Mouse (Mus musculus): Measurements from ENCODE around the gene Mon1a. TPM values are rescaled to one million over a fixed set of nuclear protein-coding genes. Genes with fewer than 3 reads are reported as not detected.

The Mon1a gene
- polyA plus RNA-seq, 1 experiment = 34.9 TPM

DNA sequence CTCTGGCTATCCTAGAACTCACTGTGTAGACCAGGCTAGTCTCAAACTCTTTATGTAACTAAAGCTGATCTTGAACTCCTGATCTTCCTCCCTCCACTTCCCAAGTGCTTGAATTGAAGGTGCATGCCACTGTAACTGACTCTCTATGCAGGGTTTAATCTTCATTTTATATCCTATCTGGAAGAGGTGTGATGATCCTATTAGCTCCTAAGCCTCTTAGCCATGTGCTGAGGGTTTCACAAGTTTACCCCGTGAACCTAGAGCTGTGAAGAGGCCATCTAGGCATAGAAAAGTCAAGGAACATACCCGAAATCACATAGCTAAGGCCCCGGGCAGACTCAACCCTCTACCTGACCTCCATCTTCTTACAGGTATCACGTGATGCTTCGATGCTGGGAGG lies 31.5 kb downstream of the Mon1a start:
- Histone ChIP-seq H3K4me1 (ENCODE audit: control insufficient read depth, insufficient read depth, low read length) (no peaks in the 10 kb centered on the region), H3K27ac (ENCODE audit: insufficient read depth, low read depth, low read length) (no peak overlapping the region), H3K36me3 (ENCODE audit: control insufficient read depth, insufficient read depth, low read length) (no peaks in the 10 kb centered on the region), H3K27me3 (replicated peaks; ENCODE audit: control insufficient read depth, insufficient read depth, low read length) (no peaks in the 10 kb centered on the region), H3K4me3 (ENCODE audit: insufficient read depth, low read depth, low read length) (no peak overlapping the region)
- TF ChIP-seq POLR2A (IDR thresholded peaks at IDR 0.05; ENCODE audit: low read depth, low read length) (no peak), CTCF (conservative IDR thresholded peaks at IDR 0.05; ENCODE audit: insufficient read depth, insufficient read length, low read depth, low read length) (no peak)
- DNase-seq = no peak
- WGBS = 84% methylated on average over 5 of the region's 5 CpGs

- no peaks in the 10 kb centered on the region for H3K4me1 ChIP-seq (ENCODE audit: control insufficient read depth, insufficient read depth, low read length)
- peak; percentile 56 for DNase-seq
- WGBS = 43% methylated on average over 7 of the region's 7 CpGs
- no peak for TF ChIP-seq POLR2A (IDR thresholded peaks at IDR 0.05; ENCODE audit: low read depth, low read length)
- peak; percentile 78 for TF ChIP-seq CTCF (conservative IDR thresholded peaks at IDR 0.05; ENCODE audit: insufficient read depth, insufficient read length, low read depth, low read length)
- H3K4me3 ChIP-seq (ENCODE audit: insufficient read depth, low read depth, low read length) = no peak overlapping the region
- no peaks in the 10 kb centered on the region for H3K27me3 ChIP-seq (replicated peaks; ENCODE audit: control insufficient read depth, insufficient read depth, low read length)
- no peak overlapping the region for H3K27ac ChIP-seq (ENCODE audit: insufficient read depth, low read depth, low read length)
- no peaks in the 10 kb centered on the region for H3K36me3 ChIP-seq (ENCODE audit: control insufficient read depth, insufficient read depth, low read length)
Observed at GRCm38 (mm10) chr9:107923021-107923420, 35.1 kb downstream of the Mon1a start.

- no peaks in the 10 kb centered on the region for H3K4me1 ChIP-seq (ENCODE audit: control insufficient read depth, insufficient read depth, low read length)
- H3K27ac ChIP-seq (ENCODE audit: insufficient read depth, low read depth, low read length) = no peak overlapping the region
- no peak for TF ChIP-seq CTCF (conservative IDR thresholded peaks at IDR 0.05; ENCODE audit: insufficient read depth, insufficient read length, low read depth, low read length)
- TF ChIP-seq POLR2A (IDR thresholded peaks at IDR 0.05; ENCODE audit: low read depth, low read length) = no peak
- no peak overlapping the region for H3K4me3 ChIP-seq (ENCODE audit: insufficient read depth, low read depth, low read length)
- no peaks in the 10 kb centered on the region for H3K36me3 ChIP-seq (ENCODE audit: control insufficient read depth, insufficient read depth, low read length)
- 60% methylated on average over 6 of the region's 6 CpGs for WGBS
- no peak for DNase-seq
- H3K27me3 ChIP-seq (replicated peaks; ENCODE audit: control insufficient read depth, insufficient read depth, low read length) = no peaks in the 10 kb centered on the region
Observed at GRCm38 (mm10) chr9:107923956-107924355, 36.0 kb downstream of the Mon1a start.

DNA sequence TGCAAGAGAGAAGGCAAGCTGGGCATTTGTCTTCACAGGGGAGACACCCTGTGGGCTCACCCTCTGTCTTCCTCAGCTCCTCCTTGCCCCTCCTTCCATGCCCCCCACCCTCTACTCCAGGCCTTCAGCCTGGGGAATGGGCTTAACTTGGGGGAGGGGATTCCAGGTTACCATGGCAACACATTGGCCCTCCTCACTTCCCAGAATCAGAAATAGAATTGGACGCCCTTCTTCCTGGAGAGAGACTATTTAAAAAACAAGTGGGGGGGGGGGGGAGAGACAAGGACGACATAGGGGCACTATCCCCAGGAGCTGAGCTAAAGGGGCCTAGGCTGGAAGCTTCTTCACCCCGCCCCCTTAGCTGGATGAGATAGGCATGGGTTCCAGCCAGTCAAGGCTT lies 37.3 kb downstream of the Mon1a start:
- Histone ChIP-seq H3K27me3 (replicated peaks; ENCODE audit: control insufficient read depth, insufficient read depth, low read length) (no peaks in the 10 kb centered on the region), H3K27ac (ENCODE audit: insufficient read depth, low read depth, low read length) (no peak overlapping the region), H3K36me3 (ENCODE audit: control insufficient read depth, insufficient read depth, low read length) (no peaks in the 10 kb centered on the region), H3K4me1 (ENCODE audit: control insufficient read depth, insufficient read depth, low read length) (no peaks in the 10 kb centered on the region), H3K4me3 (ENCODE audit: insufficient read depth, low read depth, low read length) (no peak overlapping the region)
- no peak for DNase-seq
- WGBS = 60% methylated on average over 3 of the region's 3 CpGs
- no peak for TF ChIP-seq POLR2A (IDR thresholded peaks at IDR 0.05; ENCODE audit: low read depth, low read length)
- no peak for TF ChIP-seq CTCF (conservative IDR thresholded peaks at IDR 0.05; ENCODE audit: insufficient read depth, insufficient read length, low read depth, low read length)

GRCm38 (mm10) chr9:107926920-107927420 lies 39.0 kb downstream of the Mon1a start:
- Histone ChIP-seq H3K36me3 (ENCODE audit: control insufficient read depth, insufficient read depth, low read length) (no peaks in the 10 kb centered on the region), H3K4me3 (ENCODE audit: insufficient read depth, low read depth, low read length) (no peak overlapping the region), H3K27me3 (replicated peaks; ENCODE audit: control insufficient read depth, insufficient read depth, low read length) (no peaks in the 10 kb centered on the region), H3K27ac (ENCODE audit: insufficient read depth, low read depth, low read length) (no peak overlapping the region), H3K4me1 (ENCODE audit: control insufficient read depth, insufficient read depth, low read length) (no peaks in the 10 kb centered on the region)
- 45% methylated on average over 9 of the region's 9 CpGs for WGBS
- no peak for TF ChIP-seq POLR2A (IDR thresholded peaks at IDR 0.05; ENCODE audit: low read depth, low read length)
- TF ChIP-seq CTCF (conservative IDR thresholded peaks at IDR 0.05; ENCODE audit: insufficient read depth, insufficient read length, low read depth, low read length) = no peak
- no peak for DNase-seq

DNA sequence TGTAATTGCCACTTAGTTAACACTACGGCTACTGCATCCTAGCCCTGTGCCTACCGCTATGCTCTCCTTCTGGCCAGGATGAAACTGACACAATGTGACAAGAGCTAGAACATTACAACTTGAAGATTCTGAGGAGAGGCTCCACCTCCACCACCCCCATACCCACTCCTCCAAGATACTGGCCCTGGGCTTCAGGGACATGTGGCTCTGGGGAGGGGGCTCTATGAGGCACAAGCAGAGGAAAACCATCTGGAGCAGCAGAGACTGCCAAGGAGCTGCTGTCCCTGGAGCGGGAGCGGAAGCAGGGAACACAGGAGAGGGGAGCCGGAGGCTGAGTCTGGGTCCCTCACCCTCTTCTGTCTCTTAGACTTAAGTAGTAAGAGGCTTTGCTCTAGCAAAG lies 39.8 kb downstream of the Mon1a start:
- no peak for TF ChIP-seq CTCF (conservative IDR thresholded peaks at IDR 0.05; ENCODE audit: insufficient read depth, insufficient read length, low read depth, low read length)
- TF ChIP-seq POLR2A (IDR thresholded peaks at IDR 0.05; ENCODE audit: low read depth, low read length) = no peak
- no peaks in the 10 kb centered on the region for H3K27me3 ChIP-seq (replicated peaks; ENCODE audit: control insufficient read depth, insufficient read depth, low read length)
- no peaks in the 10 kb centered on the region for H3K4me1 ChIP-seq (ENCODE audit: control insufficient read depth, insufficient read depth, low read length)
- no peaks in the 10 kb centered on the region for H3K36me3 ChIP-seq (ENCODE audit: control insufficient read depth, insufficient read depth, low read length)
- H3K27ac ChIP-seq (ENCODE audit: insufficient read depth, low read depth, low read length) = no peak overlapping the region
- no peak overlapping the region for H3K4me3 ChIP-seq (ENCODE audit: insufficient read depth, low read depth, low read length)
- 78% methylated on average over 5 of the region's 5 CpGs for WGBS
- DNase-seq = no peak

GRCm38 (mm10) chr9:107928169-107928568 lies 40.2 kb downstream of the Mon1a start, which contains the start of gene Actl11:
Gene Actl11, plus strand, starts transcription at chr9:107928469.
- Histone ChIP-seq H3K4me3 (ENCODE audit: insufficient read depth, low read depth, low read length) (no peak within 1 kb of the TSS), H3K36me3 (ENCODE audit: control insufficient read depth, insufficient read depth, low read length) (no peaks in the 10 kb centered on the region), H3K4me1 (ENCODE audit: control insufficient read depth, insufficient read depth, low read length) (no peaks in the 10 kb centered on the region), H3K27me3 (replicated peaks; ENCODE audit: control insufficient read depth, insufficient read depth, low read length) (no peaks in the 10 kb centered on the region), H3K27ac (ENCODE audit: insufficient read depth, low read depth, low read length) (no peak within 1 kb of the TSS)
- TF ChIP-seq CTCF (conservative IDR thresholded peaks at IDR 0.05; ENCODE audit: insufficient read depth, insufficient read length, low read depth, low read length) = no peak
- no peak for TF ChIP-seq POLR2A (IDR thresholded peaks at IDR 0.05; ENCODE audit: low read depth, low read length)
- DNase-seq = no peak
- WGBS = 82% methylated on average over 3 of the region's 3 CpGs
